Mouse (Mus musculus) liver, embryonic 13.5 days (tissue): ENCODE results near the gene Gm42372. TPM values are rescaled to one million over a fixed set of nuclear protein-coding genes. Genes with fewer than 3 reads are reported as not detected.

Source experiments
- ATAC-seq: fragments of 200-750 bp; cut with Nextera tagmentation; 2 replicates; pipeline ENCODE4 v1.8.0; 2017; ENCODE audit warnings: low read depth, mild to moderate bottlenecking, moderate number of reproducible peaks, moderate library complexity
- DNase-seq: peaks from one replicate; pipeline ENCODE4 v3.0.0; 2022
- H3K27ac ChIP-seq: fragments of 300-500 bp; sonication (generic); 2 replicates; pipeline ENCODE4 v1.5.1; 2015; ENCODE audit warnings: moderate library complexity, mild to moderate bottlenecking, inconsistent platforms
- H3K27me3 ChIP-seq: fragments of 300-500 bp; sonication (generic); 2 replicates; pipeline ENCODE4 v1.6.1; 2015; ENCODE audit warnings: mild to moderate bottlenecking, inconsistent platforms
- H3K36me3 ChIP-seq: fragments of 300-500 bp; sonication (generic); 2 replicates; pipeline ENCODE4 v1.6.1; 2015; ENCODE audit warnings: mild to moderate bottlenecking, inconsistent platforms
- H3K4me1 ChIP-seq: fragments of 300-500 bp; sonication (generic); replicated peaks from 2 replicates; pipeline ENCODE4 v1.6.1; 2015; ENCODE audit warnings: inconsistent platforms
- H3K4me2 ChIP-seq: fragments of 300-500 bp; sonication (generic); 2 replicates; pipeline ENCODE4 v1.6.1; 2015; ENCODE audit warnings: inconsistent platforms, mild to moderate bottlenecking, moderate library complexity
- H3K4me3 ChIP-seq: fragments of 300-500 bp; sonication (generic); replicated peaks from 2 replicates; pipeline ENCODE4 v1.5.1; 2015; ENCODE audit warnings: mild to moderate bottlenecking, inconsistent platforms
- H3K9ac ChIP-seq: fragments of 300-500 bp; sonication (generic); 2 replicates; pipeline ENCODE4 v1.6.1; 2015; ENCODE audit warnings: mild to moderate bottlenecking, inconsistent platforms
- H3K9me3 ChIP-seq: fragments of 300-500 bp; sonication (generic); replicated peaks from 2 replicates; pipeline ENCODE4 v1.6.1; 2016; ENCODE audit warnings: inconsistent platforms
- WGBS: fragments of 180-500 bp; shearing (Covaris S2); methylation state at CpG from one replicate; pipeline ENCODE4 v1.1.7; 2015; ENCODE audit not compliant: insufficient replicate concordance; 5-methylcytosine and 5-hydroxymethylcytosine counted together
- polyA plus RNA-seq: library from polyadenylated mRNA; unstranded; fragments of >200 nt; fragmentation: Nextera tagmentation; extraction: Ambion mirVana; gene quantifications from 2 replicates; pipeline ENCODE4 v1.2.1, GENCODE M21; 2015

Gene Gm42372
- polyA plus RNA-seq, 1 experiment from 2014 or later = 0.09 TPM

DNA sequence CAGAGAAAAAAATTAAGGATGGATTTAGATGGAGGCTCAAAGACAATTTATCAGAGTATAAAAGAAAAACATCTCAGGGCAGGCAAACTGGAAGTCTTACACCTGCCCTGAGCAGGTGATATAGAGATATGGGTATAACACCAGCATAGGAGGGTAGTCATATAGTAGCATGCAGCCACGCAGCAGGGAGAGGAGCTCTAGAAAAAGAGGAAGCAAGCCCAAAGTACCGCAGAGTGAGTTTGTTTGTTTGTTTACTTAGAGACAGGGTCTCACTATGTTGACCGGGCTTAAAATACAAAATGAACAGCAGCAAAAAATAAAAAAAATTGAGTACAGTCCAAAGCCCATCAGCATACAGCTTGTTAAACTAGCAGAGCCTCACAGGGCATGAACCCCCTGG lies 11.7 kb upstream of the Gm42372 start:
- Histone ChIP-seq H3K4me2 (no peak overlapping the region), H3K4me3 (no peak overlapping the region), H3K27ac (no peak overlapping the region), H3K4me1 (peaks cover 4% of the 10 kb centered on the region; the same call in 1 of the 2 replicates), H3K9me3 (no peaks in the 10 kb centered on the region), H3K9ac (no peak overlapping the region), H3K27me3 (no peaks in the 10 kb centered on the region), H3K36me3 (no peaks in the 10 kb centered on the region)
- ATAC-seq (no peak), DNase-seq (no peak)
- WGBS = 30% methylated on average over 3 of the region's 3 CpGs

DNA sequence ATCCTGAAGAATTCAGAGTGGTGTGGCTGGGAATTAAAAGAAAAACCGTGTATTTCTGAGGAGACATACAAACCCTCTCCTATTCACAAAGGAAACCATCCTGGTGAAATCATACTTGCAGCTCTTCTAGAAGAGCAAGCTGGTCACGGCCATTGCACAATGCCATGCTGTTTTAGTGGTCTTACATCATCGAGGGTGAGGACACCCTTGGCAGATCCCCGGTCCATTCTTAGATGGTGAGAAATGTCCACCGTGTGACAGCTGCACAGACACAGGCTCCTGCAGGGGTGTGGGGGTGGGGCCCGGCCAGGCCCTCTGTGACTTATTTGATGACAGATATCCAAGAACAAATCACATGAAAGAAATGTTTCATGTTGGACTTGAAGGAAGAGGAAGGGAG lies 8.9 kb upstream of the Gm42372 start:
- ATAC-seq (no peak), DNase-seq (no peak)
- 40% methylated on average over 6 of the region's 6 CpGs for WGBS

DNA sequence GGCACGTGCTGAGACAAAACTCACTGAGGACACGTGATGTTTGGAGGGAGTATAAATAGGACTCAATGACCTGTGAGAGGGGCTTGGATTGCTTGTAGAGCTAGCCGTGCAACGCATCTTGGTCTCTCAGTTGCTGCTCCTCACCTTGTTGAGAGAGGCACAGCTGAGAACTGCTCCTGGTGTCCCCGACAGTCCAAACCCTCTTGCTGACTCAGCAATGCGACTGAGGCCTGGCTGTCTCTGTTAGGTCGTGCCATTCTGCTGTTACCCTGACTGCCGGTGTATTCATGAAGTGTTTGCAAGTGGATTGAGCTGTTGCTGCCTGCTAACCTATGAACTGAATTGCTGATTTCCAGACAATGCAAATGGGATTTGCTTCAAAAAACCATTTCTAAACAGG lies 6.6 kb upstream of the Gm42372 start:
- H3K4me2 ChIP-seq = no peak overlapping the region
- ATAC-seq (no peak), DNase-seq (no peak)
- no peak overlapping the region for H3K4me3 ChIP-seq
- 64% methylated on average over 8 of the region's 8 CpGs for WGBS
- no peaks in the 10 kb centered on the region for H3K9me3 ChIP-seq
- H3K27ac ChIP-seq = no peak overlapping the region
- no peaks in the 10 kb centered on the region for H3K36me3 ChIP-seq
- no peak overlapping the region; the same call in 1 of the 2 replicates for H3K9ac ChIP-seq
- peaks cover 38% of the 10 kb centered on the region for H3K4me1 ChIP-seq
- H3K27me3 ChIP-seq = no peaks in the 10 kb centered on the region

More for the DNA sequence above, 8.9 kb upstream of the Gm42372 start:
- Histone ChIP-seq H3K27me3 (no peaks in the 10 kb centered on the region), H3K36me3 (no peaks in the 10 kb centered on the region), H3K4me1 (peaks cover 24% of the 10 kb centered on the region), H3K27ac (no peak overlapping the region), H3K9me3 (no peaks in the 10 kb centered on the region), H3K9ac (no peak overlapping the region), H3K4me2 (no peak overlapping the region), H3K4me3 (no peak overlapping the region)

DNA sequence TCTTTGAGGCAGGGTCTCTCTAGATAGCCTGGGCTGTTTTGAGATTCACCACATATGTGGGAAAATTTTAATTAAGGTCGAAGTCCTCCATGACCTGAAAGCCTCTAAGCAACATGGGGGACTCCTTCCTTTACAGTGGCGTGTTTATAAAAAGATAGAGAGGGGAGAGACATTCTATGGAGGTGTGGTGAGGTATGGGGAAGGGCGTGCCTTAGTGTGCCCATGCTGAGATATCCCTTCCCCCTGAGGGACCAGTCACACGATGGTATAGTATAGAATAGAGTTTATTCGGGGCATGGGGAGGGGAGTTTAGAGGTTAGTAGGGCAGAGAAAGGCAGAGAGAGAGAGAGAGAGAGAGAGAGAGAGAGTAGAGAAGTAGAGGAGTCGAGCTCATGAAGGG lies 4.7 kb upstream of the Gm42372 start:
- H3K4me1 ChIP-seq = peaks cover 41% of the 10 kb centered on the region
- peak overlapping the region; percentile 42 for H3K4me2 ChIP-seq
- H3K36me3 ChIP-seq = no peaks in the 10 kb centered on the region
- no peak overlapping the region for H3K4me3 ChIP-seq
- DNase-seq (peak; percentile 53), ATAC-seq (peak; percentile 95)
- H3K27me3 ChIP-seq = no peaks in the 10 kb centered on the region
- WGBS = 19% methylated on average over 6 of the region's 6 CpGs
- peak overlapping the region; percentile 37 for H3K27ac ChIP-seq
- no peaks in the 10 kb centered on the region for H3K9me3 ChIP-seq
- H3K9ac ChIP-seq = no peak overlapping the region

DNA sequence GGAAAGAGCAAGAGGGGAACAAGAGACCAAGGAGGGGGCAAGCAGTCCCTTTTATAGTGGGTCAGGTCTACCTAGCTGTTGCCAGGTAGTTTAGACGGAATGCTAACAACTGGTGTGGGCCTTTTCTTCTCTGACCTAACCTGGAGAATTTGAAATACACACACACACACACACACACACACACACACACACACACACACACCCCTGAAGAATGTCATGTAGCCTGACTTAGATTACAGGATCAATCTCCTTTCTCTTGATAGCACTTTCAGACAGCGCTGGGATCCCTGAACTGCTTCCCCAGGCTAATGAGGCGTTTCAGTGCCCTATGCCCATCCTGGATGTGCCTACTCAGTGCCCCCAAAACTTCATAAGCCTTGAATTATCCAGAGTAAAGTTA lies 4.3 kb upstream of the Gm42372 start:
- Histone ChIP-seq H3K27me3 (no peaks in the 10 kb centered on the region), H3K4me2 (peak overlapping the region; percentile 42), H3K36me3 (no peaks in the 10 kb centered on the region), H3K9me3 (no peaks in the 10 kb centered on the region), H3K4me3 (no peak overlapping the region), H3K9ac (no peak overlapping the region), H3K27ac (no peak overlapping the region; the same call in 1 of the 2 replicates), H3K4me1 (peaks cover 41% of the 10 kb centered on the region)
- peak; percentile 45; the same call in 1 of the 2 replicates for ATAC-seq
- DNase-seq = no peak
- WGBS = 72% methylated on average over 3 of the region's 3 CpGs

DNA sequence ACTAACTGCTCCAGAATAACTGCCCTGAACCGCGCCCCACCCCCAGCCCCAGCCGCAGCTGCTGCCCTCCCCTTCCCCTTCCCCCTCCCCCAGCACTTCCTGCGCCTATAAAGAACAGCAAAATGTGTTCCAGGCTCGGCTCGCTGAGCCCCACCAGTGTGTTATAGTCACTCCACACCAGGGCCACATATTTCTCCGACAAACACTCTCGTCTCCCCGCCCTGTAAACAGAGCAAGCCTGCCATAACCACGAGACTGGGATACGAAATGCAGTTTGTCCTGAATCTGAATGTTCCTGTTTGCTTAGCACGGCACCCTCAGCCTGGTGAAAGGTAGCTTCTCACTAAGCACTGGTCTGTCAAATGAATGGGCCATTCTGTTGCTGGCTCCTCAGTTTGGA lies 2.5 kb upstream of the Gm42372 start:
- peak overlapping the region; percentile 63 for H3K9ac ChIP-seq
- peak overlapping the region; percentile 62 for H3K4me2 ChIP-seq
- H3K4me3 ChIP-seq = peak overlapping the region; percentile 43
- no peak for DNase-seq
- H3K9me3 ChIP-seq = no peaks in the 10 kb centered on the region
- H3K27ac ChIP-seq = peak overlapping the region; percentile 66
- H3K4me1 ChIP-seq = peaks cover 37% of the 10 kb centered on the region
- ATAC-seq = peak; percentile 35
- H3K36me3 ChIP-seq = no peaks in the 10 kb centered on the region
- 2% methylated on average over 12 of the region's 12 CpGs for WGBS
- no peaks in the 10 kb centered on the region for H3K27me3 ChIP-seq

DNA sequence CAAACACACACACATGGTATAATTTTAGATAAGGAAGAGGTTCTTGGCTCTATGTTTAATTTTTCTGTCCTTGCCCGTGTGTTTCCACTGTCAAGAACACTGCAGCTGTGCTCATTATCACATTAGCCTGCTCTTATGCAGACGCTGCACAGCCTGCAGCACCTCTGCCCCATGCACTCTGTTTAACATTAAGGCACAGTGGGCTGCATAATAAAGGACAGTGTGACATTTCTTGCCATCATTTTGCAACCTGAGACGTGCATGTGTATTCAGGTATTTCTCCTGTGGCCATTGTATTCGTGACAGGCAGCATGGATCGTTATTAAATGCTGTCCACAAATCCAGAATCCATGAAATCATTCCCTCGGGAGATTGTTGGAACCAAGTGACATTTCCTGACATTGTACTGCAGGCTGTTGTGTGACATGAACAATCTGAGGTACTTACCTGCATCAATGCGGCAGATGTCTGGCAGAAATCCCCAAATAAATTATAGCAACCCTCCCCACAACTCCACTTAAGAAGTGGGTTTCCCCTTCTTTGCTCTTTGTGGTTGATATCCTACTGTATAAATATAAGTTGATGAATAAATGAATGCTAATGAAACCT lies 4.8 kb downstream of the Gm42372 start:
- Histone ChIP-seq H3K36me3 (no peaks in the 10 kb centered on the region), H3K4me2 (no peak overlapping the region), H3K27ac (no peak overlapping the region), H3K9me3 (no peaks in the 10 kb centered on the region), H3K9ac (no peak overlapping the region), H3K4me3 (no peak overlapping the region), H3K4me1 (peaks cover 27% of the 10 kb centered on the region), H3K27me3 (no peaks in the 10 kb centered on the region)
- DNase-seq (no peak), ATAC-seq (no peak)
- 65% methylated on average over 7 of the region's 7 CpGs for WGBS

DNA sequence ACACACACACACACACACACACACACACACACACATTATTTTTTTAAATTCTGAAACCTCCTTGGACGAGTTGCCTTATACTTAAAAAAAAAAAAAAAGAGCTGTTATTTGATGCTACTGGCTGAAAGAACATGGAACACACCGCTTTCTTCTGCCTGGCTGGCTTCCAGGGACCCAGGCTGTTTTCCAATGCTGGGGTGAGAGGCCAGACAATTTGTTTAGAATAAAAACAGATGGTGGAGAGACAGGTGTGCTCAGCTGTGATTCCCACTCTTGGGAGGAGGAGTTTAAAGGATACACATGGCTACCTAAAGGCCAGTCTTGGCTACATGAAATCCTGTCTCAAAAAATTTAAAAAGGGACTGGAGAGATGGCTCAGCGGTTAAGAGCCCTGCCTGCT lies 5.5 kb downstream of the Gm42372 start:
- no peak overlapping the region for H3K27ac ChIP-seq
- H3K27me3 ChIP-seq = peaks cover under 1% of the 10 kb centered on the region; the same call in 1 of the 2 replicates
- WGBS = 63% methylated on average over 3 of the region's 3 CpGs
- ATAC-seq = no peak
- no peak overlapping the region for H3K4me2 ChIP-seq
- peaks cover 27% of the 10 kb centered on the region for H3K4me1 ChIP-seq
- no peak overlapping the region for H3K4me3 ChIP-seq
- no peaks in the 10 kb centered on the region for H3K9me3 ChIP-seq
- no peak for DNase-seq
- no peaks in the 10 kb centered on the region for H3K36me3 ChIP-seq
- no peak overlapping the region for H3K9ac ChIP-seq

DNA sequence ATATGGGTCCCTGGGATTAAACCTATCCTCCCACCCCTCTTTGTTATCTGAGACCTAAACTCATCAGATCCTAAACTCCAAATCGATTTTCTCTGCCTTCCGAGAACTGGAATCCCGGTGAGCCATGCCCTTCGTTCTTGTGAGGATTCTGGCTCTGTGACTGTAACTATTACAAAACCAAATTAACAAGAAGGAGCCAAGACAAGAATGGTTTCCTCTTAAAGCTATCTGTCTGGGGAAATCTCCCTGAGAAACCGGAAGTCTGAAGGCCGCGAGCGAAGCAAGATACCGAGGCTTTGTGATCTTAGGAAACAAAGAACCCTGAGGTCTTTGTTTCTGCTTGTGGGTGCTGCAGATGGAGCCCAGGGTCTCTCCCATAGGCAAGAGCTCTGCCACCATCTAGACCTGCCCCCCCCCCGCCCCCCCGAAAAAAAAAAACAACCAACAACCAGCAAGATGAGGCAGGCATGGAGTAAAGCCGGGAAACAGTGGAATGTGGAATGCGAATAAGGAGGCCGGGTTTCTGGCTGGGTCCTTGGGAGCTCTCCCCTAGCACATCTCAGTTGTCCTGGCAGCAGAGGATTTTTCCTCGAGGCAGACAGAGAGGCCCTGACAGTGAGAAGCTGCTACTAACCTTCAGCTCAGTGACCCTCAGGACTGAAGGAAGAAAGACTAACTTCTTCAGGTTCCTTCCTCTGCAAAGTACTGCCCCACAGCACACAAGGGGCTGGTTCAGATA lies 7.3 kb downstream of the Gm42372 start:
- ATAC-seq = no peak
- H3K9me3 ChIP-seq = no peaks in the 10 kb centered on the region
- DNase-seq = no peak
- H3K36me3 ChIP-seq = no peaks in the 10 kb centered on the region
- WGBS = 19% methylated on average over 15 of the region's 15 CpGs
- peaks cover 17% of the 10 kb centered on the region for H3K27me3 ChIP-seq
- H3K27ac ChIP-seq = peak overlapping the region; percentile 53
- no peak overlapping the region for H3K4me3 ChIP-seq
- H3K4me1 ChIP-seq = peaks cover 45% of the 10 kb centered on the region
- peak overlapping the region; percentile 29; the same call in 1 of the 2 replicates for H3K4me2 ChIP-seq
- no peak overlapping the region for H3K9ac ChIP-seq

DNA sequence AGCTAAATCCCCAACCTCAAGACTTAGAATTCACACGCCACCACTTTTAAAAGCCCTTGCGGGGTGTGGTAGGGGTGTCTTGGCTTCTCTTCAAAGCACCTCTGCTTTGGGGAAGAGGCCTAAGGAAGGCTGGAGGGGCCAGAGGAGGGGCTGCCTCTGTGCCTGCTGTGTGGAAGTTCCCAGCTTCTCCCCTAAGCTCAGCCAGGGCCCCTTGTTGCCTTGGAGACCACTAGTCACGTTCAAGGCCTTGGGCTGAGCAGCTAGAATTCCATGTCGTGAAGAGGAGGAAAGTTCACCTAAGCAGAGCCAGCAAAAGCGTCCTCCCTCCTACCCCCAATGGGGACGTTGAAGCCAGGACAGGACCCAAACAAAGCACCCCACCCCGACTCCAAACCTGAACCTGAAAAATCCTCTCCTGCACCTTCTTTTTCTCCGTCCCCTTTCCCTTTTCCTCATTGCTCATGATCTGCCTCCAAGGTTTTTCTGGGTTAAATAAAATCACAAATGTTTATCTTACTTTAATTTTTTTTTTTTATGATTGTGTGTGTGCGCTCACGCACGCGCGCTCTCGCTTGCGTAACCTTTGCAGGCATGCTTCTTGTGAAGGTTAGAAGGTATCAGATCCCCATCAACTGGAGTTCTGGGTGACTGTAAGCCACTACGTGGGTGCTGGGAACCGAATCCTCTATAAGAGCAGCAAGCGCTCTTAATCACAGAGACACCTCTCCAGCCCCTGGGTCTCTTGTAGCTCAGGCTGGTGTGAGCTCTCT lies 9.0 kb downstream of the Gm42372 start:
- Histone ChIP-seq H3K9ac (no peak overlapping the region), H3K27me3 (peaks cover 22% of the 10 kb centered on the region), H3K36me3 (no peaks in the 10 kb centered on the region), H3K4me1 (peaks cover 55% of the 10 kb centered on the region), H3K9me3 (no peaks in the 10 kb centered on the region), H3K4me3 (no peak overlapping the region), H3K4me2 (no peak overlapping the region), H3K27ac (peak overlapping the region; percentile 48; the same call in 1 of the 2 replicates)
- DNase-seq (no peak), ATAC-seq (no peak)
- WGBS = 53% methylated on average over 18 of the region's 18 CpGs

DNA sequence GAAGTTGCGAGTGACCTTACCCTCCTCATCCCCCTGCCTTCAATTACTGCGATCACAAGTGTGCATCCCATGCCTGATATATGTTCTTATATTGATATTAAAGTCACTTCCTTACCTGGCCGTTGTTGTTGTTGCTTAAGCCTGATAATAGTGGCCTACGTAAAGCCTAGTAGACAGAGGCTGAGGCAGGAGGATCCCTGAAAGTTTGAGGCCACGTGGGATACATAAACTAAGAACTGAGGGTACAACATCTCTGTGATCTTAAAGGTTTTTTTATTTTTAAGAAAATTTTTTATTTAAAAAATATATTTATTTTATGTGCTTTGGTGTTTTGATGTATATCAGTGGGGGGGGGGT lies 9.5 kb downstream of the Gm42372 start, which contains the start of gene Ccdc8:
Gene Ccdc8, plus strand, starts transcription at position 258 of the 357 bp plus-strand sequence.
- ATAC-seq = no peak
- Histone ChIP-seq H3K27ac (peak within 1 kb of the TSS; percentile 48; the same call in 1 of the 2 replicates), H3K27me3 (peaks cover 22% of the 10 kb centered on the region), H3K4me3 (peak within 1 kb of the TSS; percentile 60), H3K4me2 (peak within 1 kb of the TSS; percentile 67), H3K4me1 (peaks cover 57% of the 10 kb centered on the region), H3K9ac (peak within 1 kb of the TSS; percentile 69), H3K36me3 (no peaks in the 10 kb centered on the region), H3K9me3 (no peaks in the 10 kb centered on the region)
- DNase-seq = no peak
- WGBS = 81% methylated on average over 5 of the region's 5 CpGs
